Mouse (Mus musculus) forebrain, postnatal 0 days (tissue): ENCODE data around the gene Scly. TPM values are rescaled to one million over a fixed set of nuclear protein-coding genes. Genes with fewer than 3 reads are reported as not detected.

Source experiments
- ATAC-seq: fragments of 200-750 bp; cut with Nextera tagmentation; 2 replicates; pipeline ENCODE4 v1.8.0; 2017; ENCODE audit warnings: mild to moderate bottlenecking, moderate library complexity
- DNase-seq: peaks from one replicate; pipeline ENCODE4 v3.0.0-alpha.2; 2015
- H3K27ac ChIP-seq: fragments of 300-500 bp; sonication (generic); 2 replicates; pipeline ENCODE4 v1.5.1; 2014; ENCODE audit warnings: low read depth, mild to moderate bottlenecking, antibody characterized with exemption, low read length, moderate library complexity, mixed read lengths
- H3K27me3 ChIP-seq: fragments of 300-500 bp; sonication (generic); 2 replicates; pipeline ENCODE4 v1.6.1; 2014; ENCODE audit warnings: mild to moderate bottlenecking, low read length, mixed read lengths; ENCODE audit not compliant: insufficient read depth
- H3K36me3 ChIP-seq: fragments of 300-500 bp; sonication (generic); 2 replicates; pipeline ENCODE4 v1.6.1; 2014; ENCODE audit warnings: mild to moderate bottlenecking, moderate library complexity; ENCODE audit not compliant: insufficient read depth
- H3K4me1 ChIP-seq: fragments of 300-500 bp; sonication (generic); 2 replicates; pipeline ENCODE4 v1.6.1; 2014; ENCODE audit warnings: antibody characterized with exemption; ENCODE audit not compliant: insufficient read depth
- H3K4me2 ChIP-seq: fragments of 300-500 bp; sonication (generic); 2 replicates; pipeline ENCODE4 v1.6.1; 2014; ENCODE audit warnings: low read depth, mild to moderate bottlenecking, moderate library complexity
- H3K4me3 ChIP-seq: fragments of 300-500 bp; sonication (generic); 2 replicates; pipeline ENCODE4 v1.5.1; 2014; ENCODE audit warnings: low read depth, low read length, mixed read lengths
- H3K9ac ChIP-seq: fragments of 300-500 bp; sonication (generic); 2 replicates; pipeline ENCODE4 v1.6.1; 2014; ENCODE audit warnings: mild to moderate bottlenecking
- H3K9me3 ChIP-seq: fragments of 300-500 bp; sonication (generic); 2 replicates; pipeline ENCODE4 v1.6.1; 2016; ENCODE audit warnings: low read length
- CTCF ChIP-seq: sonication (generic); IDR thresholded peaks from 2 replicates; pipeline ENCODE4 v1.5.1; 2016; ENCODE audit warnings: antibody characterized with exemption, control low read depth, low read depth
- WGBS: fragments of 180-500 bp; shearing (Covaris S2); extraction: QIAGEN DNeasy Blood & Tissue Kit; methylation state at CpG from one replicate; pipeline ENCODE4 v1.1.7; 2014; 5-methylcytosine and 5-hydroxymethylcytosine counted together
- polyA plus RNA-seq: library from polyadenylated mRNA; unstranded; fragments of >200 nt; fragmentation: Nextera tagmentation; extraction: Ambion mirVana; gene quantifications from 2 replicates; pipeline ENCODE4 v1.2.1, GENCODE M21; 2015
- total RNA-seq: library from RNA; depleted of rRNA; stranded (reverse); fragments of >200 nt; gene quantifications from 2 replicates; pipeline ENCODE4 v1.2.3, GENCODE M21; 2014

The Scly gene
- total and polyA plus RNA-seq, 2 experiments from 2014 or later: 6.4 to 8.7 TPM

- Histone ChIP-seq H3K9me3 (no peaks in the 10 kb centered on the region), H3K36me3 (no peaks in the 10 kb centered on the region), H3K27me3 (no peaks in the 10 kb centered on the region), H3K4me2 (no peak overlapping the region), H3K9ac (no peak overlapping the region), H3K4me3 (no peak overlapping the region), H3K4me1 (no peaks in the 10 kb centered on the region), H3K27ac (no peak overlapping the region)
- TF ChIP-seq CTCF: no peak
- 89% methylated on average over 3 of the region's 3 CpGs for WGBS
- DNase-seq: no peak
- ATAC-seq: no peak
Observed at GRCm38 (mm10) chr1:91301206-91301920, 3.2 kb downstream of the Scly start.

- Histone ChIP-seq H3K9me3 (no peaks in the 10 kb centered on the region), H3K9ac (no peak overlapping the region), H3K4me3 (no peak overlapping the region), H3K27me3 (no peaks in the 10 kb centered on the region), H3K4me1 (no peaks in the 10 kb centered on the region), H3K36me3 (peaks cover under 1% of the 10 kb centered on the region; the same call in 1 of the 2 replicates), H3K27ac (no peak overlapping the region), H3K4me2 (no peak overlapping the region)
- no peak for TF ChIP-seq CTCF
- no peak for DNase-seq
- WGBS: 87% methylated on average over 3 of the region's 3 CpGs
- no peak for ATAC-seq
Observed at GRCm38 (mm10) chr1:91302021-91302420, 3.9 kb downstream of the Scly start.

DNA sequence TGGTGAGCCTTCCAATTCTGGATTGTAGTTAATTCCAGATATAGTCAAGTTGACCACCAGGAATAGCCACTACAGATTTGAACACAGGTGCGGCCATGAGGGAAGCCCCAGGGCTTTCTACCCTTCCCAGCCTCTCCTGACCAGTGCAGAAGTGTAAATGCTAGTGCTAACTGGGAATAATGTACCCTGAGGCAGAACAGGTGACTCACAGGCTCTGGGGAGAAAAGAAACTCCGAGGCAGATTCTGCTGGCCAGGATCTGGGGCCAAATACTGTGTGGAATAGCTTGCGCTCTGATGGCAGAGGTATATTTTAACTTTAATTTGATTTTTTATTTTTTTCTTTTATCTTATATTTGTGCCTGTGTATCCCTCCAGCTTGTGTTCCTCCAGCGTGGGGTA is 6.5 kb downstream of the Scly start:
- Histone ChIP-seq H3K4me3 (no peak overlapping the region), H3K9ac (no peak overlapping the region), H3K36me3 (peaks cover 20% of the 10 kb centered on the region), H3K4me1 (no peaks in the 10 kb centered on the region), H3K9me3 (no peaks in the 10 kb centered on the region), H3K4me2 (no peak overlapping the region), H3K27ac (no peak overlapping the region), H3K27me3 (no peaks in the 10 kb centered on the region)
- no peak for TF ChIP-seq CTCF
- 92% methylated on average over 4 of the region's 4 CpGs for WGBS
- ATAC-seq (no peak), DNase-seq (no peak)

DNA sequence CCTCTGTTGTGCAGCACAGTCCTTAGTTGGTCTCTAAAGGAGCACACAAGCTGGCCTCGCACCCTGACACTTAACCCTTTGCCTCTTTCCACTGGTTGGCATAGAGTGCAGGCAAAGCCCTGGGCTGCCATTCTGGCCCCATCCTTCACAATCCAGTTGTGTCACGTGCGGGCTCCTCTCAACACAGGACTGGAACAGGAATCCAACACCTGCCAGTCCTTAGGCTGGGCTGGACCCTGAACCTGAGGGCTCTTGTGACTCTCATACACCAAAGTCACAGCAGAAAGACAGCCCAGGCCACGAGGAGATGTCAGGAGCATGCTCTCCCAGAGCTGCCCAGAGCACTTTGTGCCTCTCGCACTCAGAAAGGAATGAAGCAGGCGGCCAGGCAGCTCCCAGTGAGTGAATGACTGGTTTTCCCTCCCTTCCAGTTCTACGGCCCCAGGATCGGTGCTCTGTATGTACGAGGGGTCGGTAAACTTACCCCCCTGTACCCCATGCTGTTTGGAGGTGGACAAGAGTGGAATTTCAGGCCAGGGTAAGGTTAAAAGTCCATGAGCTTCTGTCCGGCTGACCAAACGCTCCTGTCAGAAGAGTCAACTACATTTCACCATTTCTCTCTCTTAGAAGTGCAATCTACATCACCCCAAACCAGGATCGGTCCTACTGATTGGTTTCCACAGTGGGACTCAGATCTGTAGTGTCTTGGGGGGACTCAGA is 11.4 kb downstream of the Scly start:
- 92% methylated on average over 13 of the region's 13 CpGs for WGBS
- H3K36me3 ChIP-seq: peaks cover 31% of the 10 kb centered on the region

DNA sequence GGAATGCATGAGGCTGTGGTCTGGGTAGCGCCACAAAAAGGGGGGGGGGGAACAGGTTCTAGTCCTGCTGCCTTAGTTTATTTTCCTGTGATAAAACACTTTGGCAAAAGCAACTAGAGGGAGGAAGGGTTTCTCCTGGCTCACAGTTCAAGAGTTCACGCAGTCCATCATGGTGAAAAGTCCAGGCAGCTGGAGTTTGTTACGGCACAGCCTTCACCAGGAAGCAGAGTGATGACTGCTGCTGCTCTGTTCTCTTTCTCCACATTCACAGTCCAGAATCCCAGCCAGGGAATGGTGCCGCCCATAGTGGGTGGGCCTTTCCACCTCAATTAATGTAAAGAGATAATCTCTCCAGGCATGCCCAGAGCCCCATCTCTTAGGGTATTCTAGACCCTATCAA is 14.1 kb downstream of the Scly start:
- TF ChIP-seq CTCF: no peak
- whole genome bisulfite sequencing: 89% methylated on average over 4 of the region's 4 CpGs
- H3K4me2 ChIP-seq: no peak overlapping the region
- H3K9ac ChIP-seq: no peak overlapping the region
- H3K4me1 ChIP-seq: no peaks in the 10 kb centered on the region
- no peak overlapping the region for H3K27ac ChIP-seq
- H3K27me3 ChIP-seq: no peaks in the 10 kb centered on the region
- ATAC-seq: no peak
- no peak overlapping the region for H3K4me3 ChIP-seq
- no peaks in the 10 kb centered on the region for H3K9me3 ChIP-seq
- DNase-seq: no peak
- H3K36me3 ChIP-seq: peaks cover 28% of the 10 kb centered on the region

More for the DNA sequence above, 11.4 kb downstream of the Scly start:
- TF ChIP-seq CTCF: no peak
- Histone ChIP-seq H3K4me1 (no peaks in the 10 kb centered on the region), H3K27ac (no peak overlapping the region), H3K9me3 (no peaks in the 10 kb centered on the region), H3K4me2 (no peak overlapping the region), H3K9ac (no peak overlapping the region), H3K27me3 (no peaks in the 10 kb centered on the region), H3K4me3 (no peak overlapping the region)
- DNase-seq (no peak), ATAC-seq (no peak)

- H3K4me2 ChIP-seq: no peak overlapping the region
- no peak for TF ChIP-seq CTCF
- no peaks in the 10 kb centered on the region for H3K9me3 ChIP-seq
- H3K36me3 ChIP-seq: peaks cover 24% of the 10 kb centered on the region
- H3K4me3 ChIP-seq: no peak overlapping the region
- ATAC-seq (0 out of 2 replicates have a peak, but pooled peaks have one; percentile 25), DNase-seq (no peak)
- H3K27me3 ChIP-seq: no peaks in the 10 kb centered on the region
- WGBS: 29% methylated on average over 5 of the region's 5 CpGs
- peak overlapping the region; percentile 29; the same call in 1 of the 2 replicates for H3K27ac ChIP-seq
- no peak overlapping the region for H3K9ac ChIP-seq
- H3K4me1 ChIP-seq: no peaks in the 10 kb centered on the region
Observed at GRCm38 (mm10) chr1:91313251-91313650, 15.1 kb downstream of the Scly start.

- no peak overlapping the region for H3K4me2 ChIP-seq
- WGBS: 86% methylated on average over 6 of the region's 6 CpGs
- H3K27ac ChIP-seq: no peak overlapping the region
- H3K4me1 ChIP-seq: no peaks in the 10 kb centered on the region
- no peak for ATAC-seq
- no peak overlapping the region for H3K9ac ChIP-seq
- no peaks in the 10 kb centered on the region for H3K27me3 ChIP-seq
- TF ChIP-seq CTCF: no peak
- no peak overlapping the region for H3K4me3 ChIP-seq
- H3K36me3 ChIP-seq: no peaks in the 10 kb centered on the region
- DNase-seq: no peak
- H3K9me3 ChIP-seq: no peaks in the 10 kb centered on the region
Observed at GRCm38 (mm10) chr1:91317656-91318055, 19.5 kb downstream of the Scly start.
